Mouse (Mus musculus) splenic B cell, adult 2 months (primary cell): ENCODE data around the gene Pcdh9.

Experiments used
- DNase-seq: peaks from one replicate; pipeline ENCODE4 v3.0.0-alpha.2; 2011; ENCODE audit warnings: low read depth, low spot score
- H3K27me3 ChIP-seq: 2 replicates; pipeline ENCODE4 v1.6.1; 2012; ENCODE audit warnings: mild to moderate bottlenecking, low read length, moderate library complexity, mixed read lengths; ENCODE audit not compliant: control insufficient read depth, poor library complexity, insufficient read depth, severe bottlenecking
- H3K36me3 ChIP-seq: 2 replicates; pipeline ENCODE4 v1.6.1; 2012; ENCODE audit warnings: mild to moderate bottlenecking, low read length, moderate library complexity, mixed read lengths; ENCODE audit not compliant: control insufficient read depth, poor library complexity, insufficient read depth, severe bottlenecking

Gene Pcdh9

GRCm38 (mm10) chr14:93061824-93062620 lies 828.5 kb downstream of the Pcdh9 start:
- H3K27me3 ChIP-seq = no peaks in the 10 kb centered on the region
- H3K36me3 ChIP-seq = no peaks in the 10 kb centered on the region
- DNase-seq = no peak

DNA sequence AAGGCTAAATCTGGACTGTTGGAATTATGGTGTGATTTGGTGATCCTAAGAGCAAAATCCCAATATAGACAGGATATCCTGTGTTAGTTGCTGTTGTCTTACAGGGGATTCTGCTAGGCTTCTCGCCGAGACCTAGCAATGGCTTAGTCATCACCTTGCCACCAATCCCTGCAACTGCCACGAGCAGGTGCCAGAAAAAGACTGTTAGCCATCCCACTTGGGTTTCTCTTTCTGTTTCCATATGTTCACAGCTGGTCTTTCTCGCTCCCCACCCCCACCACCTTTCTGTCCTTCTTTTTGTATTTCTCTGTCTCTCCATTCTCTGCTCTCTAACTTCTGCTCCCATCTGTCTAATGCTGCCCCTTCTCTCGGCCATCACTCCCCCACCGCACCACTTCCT lies 831.7 kb downstream of the Pcdh9 start:
- DNase-seq = no peak
- H3K36me3 ChIP-seq = no peaks in the 10 kb centered on the region
- H3K27me3 ChIP-seq = no peaks in the 10 kb centered on the region

DNA sequence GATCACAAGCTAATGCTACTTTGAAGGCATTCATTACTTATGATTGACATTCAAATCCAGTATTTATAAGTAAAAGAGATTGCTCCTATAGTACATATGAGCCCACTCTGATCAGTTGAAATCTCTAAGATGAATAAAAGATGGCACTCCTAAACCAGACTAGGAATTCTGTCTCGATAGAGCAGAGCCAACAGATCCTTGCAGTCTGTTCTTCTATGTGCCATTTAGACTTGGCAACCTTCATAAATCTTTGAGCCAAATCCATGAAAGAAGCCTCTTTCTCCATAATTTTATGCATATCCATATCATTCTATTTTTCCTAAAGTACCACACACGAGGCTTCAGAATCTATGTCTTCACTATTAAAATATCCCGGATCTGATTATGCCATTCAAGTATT lies 834.5 kb downstream of the Pcdh9 start:
- DNase-seq = no peak

DNA sequence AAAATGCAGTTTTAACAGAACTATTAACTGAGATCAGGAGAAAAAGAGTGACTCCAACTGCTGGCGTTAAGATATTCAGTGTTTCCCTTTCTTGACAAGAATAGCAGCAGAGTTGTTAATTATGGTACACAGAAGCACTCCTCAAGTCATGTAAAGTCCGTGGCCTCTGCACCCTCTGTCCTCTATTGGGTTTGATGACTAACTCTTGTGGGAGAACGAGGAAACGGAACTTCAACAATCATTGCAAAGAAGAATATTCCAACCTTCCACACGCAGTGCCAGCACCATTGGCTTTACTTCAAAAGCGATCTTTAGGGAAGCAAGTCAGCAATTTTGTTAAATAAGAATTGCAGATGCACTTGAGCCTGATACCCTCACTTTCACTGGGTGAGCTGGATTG lies 849.9 kb downstream of the Pcdh9 start:
- no peaks in the 10 kb centered on the region for H3K36me3 ChIP-seq
- no peak for DNase-seq
- H3K27me3 ChIP-seq = no peaks in the 10 kb centered on the region

More for the DNA sequence above, 834.5 kb downstream of the Pcdh9 start:
- Histone ChIP-seq H3K27me3 (no peaks in the 10 kb centered on the region), H3K36me3 (no peaks in the 10 kb centered on the region)

- no peak for DNase-seq
- Histone ChIP-seq H3K36me3 (no peaks in the 10 kb centered on the region), H3K27me3 (no peaks in the 10 kb centered on the region)
These were observed 850.9 kb downstream of the Pcdh9 start for GRCm38 (mm10) chr14:93039326-93040221.

DNA sequence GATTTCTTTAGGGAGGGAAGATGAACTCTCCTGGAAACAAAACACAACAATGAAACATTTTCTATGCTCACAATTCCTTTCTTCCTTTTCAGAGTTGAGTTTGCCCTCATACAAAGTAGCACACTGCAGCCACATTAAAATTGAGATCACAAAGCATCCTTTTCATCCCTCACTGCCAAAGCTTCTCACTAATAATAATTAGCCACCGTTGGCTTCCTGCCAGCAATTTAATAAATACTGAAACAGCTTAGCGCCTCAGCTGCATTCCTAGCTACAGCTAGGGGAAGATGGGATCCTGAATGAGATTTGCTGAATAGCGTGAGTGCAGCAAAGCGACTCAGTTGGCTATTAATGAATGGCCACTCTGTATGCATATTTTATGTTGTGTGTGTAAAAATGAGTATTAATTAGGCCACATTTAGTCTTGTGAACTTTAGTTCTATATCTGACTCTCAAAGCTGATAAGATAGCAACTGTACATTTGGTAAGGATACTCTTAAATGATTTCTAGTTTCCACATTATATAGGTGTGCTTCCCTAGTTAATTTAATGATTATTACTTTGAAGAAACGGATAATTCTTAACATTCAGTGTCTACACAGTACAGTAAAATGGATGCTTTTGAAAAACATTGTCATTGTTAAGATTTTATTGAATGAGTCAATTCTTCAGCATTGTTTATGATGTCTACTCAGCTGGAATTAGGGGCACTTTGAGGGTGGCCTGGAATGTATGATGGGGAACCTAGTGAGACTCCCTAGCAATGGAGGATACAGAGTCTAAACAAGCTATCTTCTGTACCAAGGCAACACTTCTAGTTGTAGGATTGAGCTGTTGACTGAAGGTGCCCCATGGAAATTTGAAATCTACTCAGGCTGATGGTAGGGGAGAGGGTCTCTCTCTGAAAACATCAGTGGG lies 881.1 kb downstream of the Pcdh9 start:
- Histone ChIP-seq H3K36me3 (no peaks in the 10 kb centered on the region), H3K27me3 (no peaks in the 10 kb centered on the region)

More for the DNA sequence above, 881.1 kb downstream of the Pcdh9 start:
- no peak for DNase-seq
